Mouse (Mus musculus): ENCODE results near the gene Plaur. TPM values are rescaled to one million over a fixed set of nuclear protein-coding genes. Genes with fewer than 3 reads are reported as not detected.

The Plaur gene
- 65.6 and 88.8 TPM in 2 replicates for polyA plus RNA-seq (2012; rRNA removed)

GRCm38 (mm10) chr7:24462388-24463319, at the start of gene Plaur:
Gene Plaur, plus strand, starts transcription at chr7:24462484.
- under 1% methylated on average over 27 of the region's 27 CpGs for WGBS
- Histone ChIP-seq H3K4me1 (ENCODE audit: control insufficient read depth, insufficient read depth, low read length) (peaks cover 19% of the 10 kb centered on the region), H3K4me3 (replicated peaks; ENCODE audit: extremely low read depth, low read depth, low read length) (peak within 1 kb of the TSS; percentile 64)
- DNase-seq: peak; percentile 52
- TF ChIP-seq CTCF (IDR thresholded peaks at IDR 0.05; ENCODE audit: insufficient read depth, low read length) (no peak), POLR2A (IDR thresholded peaks at IDR 0.05; ENCODE audit: borderline replicate concordance, extremely low read depth, low read depth, low read length) (peak; percentile 67)

DNA sequence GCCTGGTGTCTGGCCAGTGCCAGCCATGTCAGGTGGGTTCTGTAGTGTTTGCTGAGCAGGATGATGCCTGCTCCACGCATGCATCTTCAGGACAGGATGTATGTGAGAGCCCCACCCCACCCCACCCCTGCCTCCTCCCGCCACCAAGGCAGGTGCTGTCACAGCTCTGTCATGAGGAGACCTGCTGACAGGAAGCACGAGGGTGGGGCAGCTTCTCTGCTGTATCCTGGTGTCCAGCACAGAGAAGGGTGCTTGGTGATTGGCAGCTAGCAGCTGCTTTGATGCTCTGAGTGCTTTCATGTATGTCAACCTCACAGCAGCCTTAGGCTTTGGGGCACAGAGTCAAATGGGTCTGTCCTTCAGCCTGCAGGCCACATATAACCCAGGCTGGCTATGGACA, 48.7 kb upstream of the Plaur start:
- WGBS: 65% methylated on average over 3 of the region's 3 CpGs
- Histone ChIP-seq H3K4me3 (replicated peaks; ENCODE audit: extremely low read depth, low read depth, low read length) (no peak overlapping the region), H3K4me1 (ENCODE audit: control insufficient read depth, insufficient read depth, low read length) (no peaks in the 10 kb centered on the region)
- no peak for DNase-seq
- TF ChIP-seq POLR2A (IDR thresholded peaks at IDR 0.05; ENCODE audit: borderline replicate concordance, extremely low read depth, low read depth, low read length) (no peak), CTCF (IDR thresholded peaks at IDR 0.05; ENCODE audit: insufficient read depth, low read length) (no peak)

GRCm38 (mm10) chr7:24415261-24415660, 47.0 kb upstream of the Plaur start:
- Histone ChIP-seq H3K4me3 (replicated peaks; ENCODE audit: extremely low read depth, low read depth, low read length) (no peak overlapping the region), H3K4me1 (ENCODE audit: control insufficient read depth, insufficient read depth, low read length) (no peaks in the 10 kb centered on the region)
- TF ChIP-seq CTCF (IDR thresholded peaks at IDR 0.05; ENCODE audit: insufficient read depth, low read length): no peak
- no peak for TF ChIP-seq POLR2A (IDR thresholded peaks at IDR 0.05; ENCODE audit: borderline replicate concordance, extremely low read depth, low read depth, low read length)
- no peak for DNase-seq
- WGBS: 71% methylated on average over 7 of the region's 7 CpGs

GRCm38 (mm10) chr7:24419579-24419978, 42.7 kb upstream of the Plaur start:
- WGBS: 90% methylated on average over 8 of the region's 8 CpGs
- no peaks in the 10 kb centered on the region for H3K4me1 ChIP-seq (ENCODE audit: control insufficient read depth, insufficient read depth, low read length)
- no peak overlapping the region for H3K4me3 ChIP-seq (replicated peaks; ENCODE audit: extremely low read depth, low read depth, low read length)
- no peak for TF ChIP-seq CTCF (IDR thresholded peaks at IDR 0.05; ENCODE audit: insufficient read depth, low read length)
- TF ChIP-seq POLR2A (IDR thresholded peaks at IDR 0.05; ENCODE audit: borderline replicate concordance, extremely low read depth, low read depth, low read length): no peak
- no peak for DNase-seq

DNA sequence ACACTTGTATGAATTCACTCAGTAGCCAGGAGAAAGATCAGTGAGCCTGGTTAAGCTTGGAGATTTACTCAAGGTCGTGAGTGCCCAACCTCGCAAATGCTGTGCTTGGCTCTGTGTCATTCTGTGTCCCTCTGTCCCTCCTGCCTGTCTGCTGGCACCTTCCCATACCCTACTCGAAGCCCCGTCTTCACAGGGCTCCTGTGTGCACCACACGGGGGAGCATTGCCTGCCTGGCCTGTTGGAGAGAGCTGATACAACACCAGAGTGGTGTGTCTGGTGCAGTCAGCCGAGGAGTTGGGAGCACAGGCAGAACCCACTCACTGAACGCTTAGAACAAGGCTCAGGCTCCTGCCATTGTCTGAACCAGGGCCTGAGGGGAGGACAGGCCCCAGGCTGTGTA, 40.6 kb upstream of the Plaur start:
- TF ChIP-seq POLR2A (IDR thresholded peaks at IDR 0.05; ENCODE audit: borderline replicate concordance, extremely low read depth, low read depth, low read length): no peak
- TF ChIP-seq CTCF (IDR thresholded peaks at IDR 0.05; ENCODE audit: insufficient read depth, low read length): no peak
- no peak for DNase-seq
- H3K4me1 ChIP-seq (ENCODE audit: control insufficient read depth, insufficient read depth, low read length): no peaks in the 10 kb centered on the region
- no peak overlapping the region for H3K4me3 ChIP-seq (replicated peaks; ENCODE audit: extremely low read depth, low read depth, low read length)
- WGBS: 76% methylated on average over 7 of the region's 7 CpGs

DNA sequence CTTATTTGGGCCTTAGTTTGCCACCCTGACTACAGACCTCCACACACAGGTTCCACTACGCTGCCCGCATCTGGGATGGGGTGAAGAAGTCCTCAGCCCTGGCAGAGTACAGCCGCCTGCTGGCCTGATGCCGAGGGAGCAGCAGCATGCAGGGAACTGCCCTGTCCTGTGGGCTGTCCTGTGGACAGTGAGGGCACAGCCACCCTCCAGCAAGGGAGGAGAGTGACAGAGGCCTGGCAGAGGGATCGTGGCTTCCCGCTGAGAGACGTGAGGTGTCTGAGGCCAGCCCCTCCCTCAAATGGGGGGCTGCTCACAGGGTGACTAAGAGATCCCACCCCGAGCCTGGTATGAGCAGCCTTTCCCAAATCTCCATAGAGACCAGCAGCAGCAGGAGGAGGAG, 40.0 kb upstream of the Plaur start:
- TF ChIP-seq POLR2A (IDR thresholded peaks at IDR 0.05; ENCODE audit: borderline replicate concordance, extremely low read depth, low read depth, low read length) (no peak), CTCF (IDR thresholded peaks at IDR 0.05; ENCODE audit: insufficient read depth, low read length) (no peak)
- Histone ChIP-seq H3K4me3 (replicated peaks; ENCODE audit: extremely low read depth, low read depth, low read length) (no peak overlapping the region), H3K4me1 (ENCODE audit: control insufficient read depth, insufficient read depth, low read length) (no peaks in the 10 kb centered on the region)
- DNase-seq: no peak
- 74% methylated on average over 8 of the region's 8 CpGs for WGBS

- 79% methylated on average over 15 of the region's 15 CpGs for WGBS
- no peak for TF ChIP-seq CTCF (IDR thresholded peaks at IDR 0.05; ENCODE audit: insufficient read depth, low read length)
- TF ChIP-seq POLR2A (IDR thresholded peaks at IDR 0.05; ENCODE audit: borderline replicate concordance, extremely low read depth, low read depth, low read length): no peak
- H3K4me3 ChIP-seq (replicated peaks; ENCODE audit: extremely low read depth, low read depth, low read length): no peak overlapping the region
- no peak for DNase-seq
- H3K4me1 ChIP-seq (ENCODE audit: control insufficient read depth, insufficient read depth, low read length): no peaks in the 10 kb centered on the region
These were observed 39.0 kb upstream of the Plaur start for GRCm38 (mm10) chr7:24423107-24423763.

DNA sequence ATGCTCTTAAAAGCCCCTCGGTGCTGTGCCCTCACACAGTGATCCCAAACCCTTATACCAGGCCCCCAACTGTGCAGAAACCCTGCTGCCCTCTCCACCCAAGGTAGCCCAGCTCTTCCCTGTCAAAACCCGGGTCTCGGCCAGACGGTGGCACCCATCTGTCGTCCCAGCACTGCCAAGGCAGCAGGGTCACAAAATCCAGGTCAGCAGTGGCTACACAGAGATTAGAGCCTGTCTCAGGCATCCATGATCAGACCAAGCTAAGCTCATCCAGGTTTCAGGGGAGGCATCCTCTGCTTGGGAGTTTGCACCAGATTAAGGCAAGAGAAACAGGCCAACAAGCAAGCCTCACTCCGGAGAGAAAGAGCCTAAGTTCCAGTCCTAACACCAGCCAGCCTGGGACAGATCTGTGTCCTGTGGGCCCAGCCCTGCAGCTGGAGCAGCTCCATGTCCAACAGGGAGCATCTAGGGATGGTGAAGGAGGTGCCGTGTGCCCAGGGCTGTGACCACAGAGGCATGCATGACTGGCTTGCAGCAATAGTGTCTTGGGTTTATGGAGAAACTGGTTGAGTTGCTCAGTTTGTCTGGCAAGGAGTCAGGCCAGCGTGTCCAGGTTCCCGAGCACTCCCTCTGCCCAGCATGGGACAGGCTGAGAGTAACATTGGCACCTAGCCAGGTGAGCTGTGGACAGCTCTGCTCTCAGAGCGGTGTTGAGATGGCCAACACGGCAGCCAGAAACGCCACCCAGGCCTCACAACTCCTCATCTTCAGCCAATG, 38.1 kb upstream of the Plaur start:
- WGBS: 67% methylated on average over 12 of the region's 12 CpGs
- Histone ChIP-seq H3K4me3 (replicated peaks; ENCODE audit: extremely low read depth, low read depth, low read length) (no peak overlapping the region), H3K4me1 (ENCODE audit: control insufficient read depth, insufficient read depth, low read length) (no peaks in the 10 kb centered on the region)
- TF ChIP-seq POLR2A (IDR thresholded peaks at IDR 0.05; ENCODE audit: borderline replicate concordance, extremely low read depth, low read depth, low read length): no peak
- no peak for TF ChIP-seq CTCF (IDR thresholded peaks at IDR 0.05; ENCODE audit: insufficient read depth, low read length)
- DNase-seq: no peak

DNA sequence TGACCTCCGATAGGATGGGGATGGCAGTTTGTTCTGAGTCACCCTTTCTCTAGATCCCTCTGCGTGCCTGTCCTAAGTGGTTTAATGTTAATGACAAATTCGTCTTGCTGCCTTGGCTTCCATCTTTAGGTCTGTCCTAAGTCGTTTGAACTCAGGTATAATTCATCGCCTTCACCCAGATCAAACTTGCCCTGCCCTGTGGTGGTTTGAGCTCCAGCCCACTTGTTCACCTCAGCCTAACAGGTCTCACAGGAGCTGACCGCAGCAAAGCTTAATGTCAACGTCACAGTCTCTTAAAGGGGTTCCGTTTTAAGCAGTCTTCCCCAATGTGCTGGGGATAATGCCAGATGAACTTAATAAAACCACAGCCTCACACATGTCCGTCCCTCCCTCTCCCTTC, 36.4 kb upstream of the Plaur start:
- Histone ChIP-seq H3K4me3 (replicated peaks; ENCODE audit: extremely low read depth, low read depth, low read length) (no peak overlapping the region), H3K4me1 (ENCODE audit: control insufficient read depth, insufficient read depth, low read length) (no peaks in the 10 kb centered on the region)
- TF ChIP-seq POLR2A (IDR thresholded peaks at IDR 0.05; ENCODE audit: borderline replicate concordance, extremely low read depth, low read depth, low read length): no peak
- no peak for TF ChIP-seq CTCF (IDR thresholded peaks at IDR 0.05; ENCODE audit: insufficient read depth, low read length)
- WGBS: 76% methylated on average over 9 of the region's 9 CpGs
- DNase-seq: no peak

Data from lung, adult 2 months (tissue).